Mouse (Mus musculus): ENCODE results near the gene Khsrp. TPM values are rescaled to one million over a fixed set of nuclear protein-coding genes. Genes with fewer than 3 reads are reported as not detected.

Khsrp gene
- polyA plus RNA-seq (2012; fragmentation: generic; extraction: Trizol): 68.5 TPM
- long read RNA-seq, experiment 1, partial matches to known transcripts: 2 of 19 reads
- long read RNA-seq, experiment 1, other reads (novel, unspliced or antisense): 17 of 19 reads
- long read RNA-seq, experiment 2, partial matches to known transcripts: 8 of 19 reads
- long read RNA-seq, experiment 2, other reads (novel, unspliced or antisense): 11 of 19 reads

- peak within 1 kb of the TSS; percentile 93 for H3K4me3 ChIP-seq (ENCODE audit: insufficient read depth, poor library complexity, severe bottlenecking)
- peaks cover 52% of the 10 kb centered on the region for H3K79me2 ChIP-seq (ENCODE audit: control insufficient read depth, insufficient read depth)
- peaks cover 39% of the 10 kb centered on the region for H3K79me3 ChIP-seq (ENCODE audit: low read depth)
- H3K27me3 ChIP-seq (ENCODE audit: control insufficient read depth, insufficient read depth, insufficient read length): no peaks in the 10 kb centered on the region
- peak; percentile 64 for TF ChIP-seq USF1 (IDR thresholded peaks at IDR 0.05; ENCODE audit: low read depth)
- TF ChIP-seq MYOD1 (IDR thresholded peaks at IDR 0.05; ENCODE audit: control insufficient read depth, insufficient read length, low read depth): no peak
- peaks cover 23% of the 10 kb centered on the region for H3K36me3 ChIP-seq (ENCODE audit: control insufficient read depth, insufficient read depth)
- H3ac ChIP-seq (ENCODE audit: control insufficient read depth, insufficient read length, low read depth): peak within 1 kb of the TSS; percentile 93
Observed at GRCm38 (mm10) chr17:57030931-57031660, at the start of gene Khsrp. Gene Khsrp (minus strand): TSS chr17:57031522.

- TF ChIP-seq CEBPB (IDR thresholded peaks at IDR 0.05; ENCODE audit: low read depth) (no peak), CTCF (IDR thresholded peaks at IDR 0.05; ENCODE audit: control insufficient read depth, insufficient read depth, insufficient read length) (no peak), MYOG (IDR thresholded peaks at IDR 0.05; ENCODE audit: control insufficient read depth, extremely low read depth, insufficient read length) (no peak), USF1 (IDR thresholded peaks at IDR 0.05; ENCODE audit: low read depth) (no peak), MAX (IDR thresholded peaks at IDR 0.05) (no peak), MYOD1 (IDR thresholded peaks at IDR 0.05; ENCODE audit: control insufficient read depth, insufficient read length, low read depth) (no peak), FOSL1 (IDR thresholded peaks at IDR 0.05; ENCODE audit: insufficient read depth, low read length, poor library complexity, severe bottlenecking) (no peak)
- no peak overlapping the region for H3K4me3 ChIP-seq (ENCODE audit: insufficient read depth, poor library complexity, severe bottlenecking)
- no peaks in the 10 kb centered on the region for H3K79me3 ChIP-seq (ENCODE audit: low read depth)
- H3K79me2 ChIP-seq (ENCODE audit: control insufficient read depth, insufficient read depth): no peaks in the 10 kb centered on the region
- H3ac ChIP-seq (ENCODE audit: control insufficient read depth, insufficient read length, low read depth): no peak overlapping the region
- H3K27me3 ChIP-seq (ENCODE audit: control insufficient read depth, insufficient read depth, insufficient read length): peaks cover 51% of the 10 kb centered on the region
- no peaks in the 10 kb centered on the region for H3K36me3 ChIP-seq (ENCODE audit: control insufficient read depth, insufficient read depth)
Observed at GRCm38 (mm10) chr17:57079919-57080318, 48.6 kb upstream of the Khsrp start.

- Histone ChIP-seq H3K79me3 (ENCODE audit: low read depth) (no peaks in the 10 kb centered on the region), H3K27me3 (ENCODE audit: control insufficient read depth, insufficient read depth, insufficient read length) (peaks cover 51% of the 10 kb centered on the region), H3ac (ENCODE audit: control insufficient read depth, insufficient read length, low read depth) (no peak within 1 kb of the TSS), H3K36me3 (ENCODE audit: control insufficient read depth, insufficient read depth) (no peaks in the 10 kb centered on the region), H3K79me2 (ENCODE audit: control insufficient read depth, insufficient read depth) (no peaks in the 10 kb centered on the region), H3K4me3 (ENCODE audit: insufficient read depth, poor library complexity, severe bottlenecking) (no peak within 1 kb of the TSS)
- no peak for TF ChIP-seq CEBPB (IDR thresholded peaks at IDR 0.05; ENCODE audit: low read depth)
- TF ChIP-seq CTCF (IDR thresholded peaks at IDR 0.05; ENCODE audit: control insufficient read depth, insufficient read depth, insufficient read length): no peak
- no peak for TF ChIP-seq FOSL1 (IDR thresholded peaks at IDR 0.05; ENCODE audit: insufficient read depth, low read length, poor library complexity, severe bottlenecking)
- no peak for TF ChIP-seq MAX (IDR thresholded peaks at IDR 0.05)
- no peak for TF ChIP-seq MYOD1 (IDR thresholded peaks at IDR 0.05; ENCODE audit: control insufficient read depth, insufficient read length, low read depth)
- no peak for TF ChIP-seq USF1 (IDR thresholded peaks at IDR 0.05; ENCODE audit: low read depth)
- TF ChIP-seq MYOG (IDR thresholded peaks at IDR 0.05; ENCODE audit: control insufficient read depth, extremely low read depth, insufficient read length): no peak
Observed at GRCm38 (mm10) chr17:57078336-57078735, 47.0 kb upstream of the Khsrp start, which contains the start of gene Dennd1c. Gene Dennd1c (minus strand): TSS chr17:57078514.

GRCm38 (mm10) chr17:57076916-57077315, 45.6 kb upstream of the Khsrp start:
- no peaks in the 10 kb centered on the region for H3K79me2 ChIP-seq (ENCODE audit: control insufficient read depth, insufficient read depth)
- H3K4me3 ChIP-seq (ENCODE audit: insufficient read depth, poor library complexity, severe bottlenecking): no peak overlapping the region
- no peak for TF ChIP-seq MAX (IDR thresholded peaks at IDR 0.05)
- TF ChIP-seq FOSL1 (IDR thresholded peaks at IDR 0.05; ENCODE audit: insufficient read depth, low read length, poor library complexity, severe bottlenecking): no peak
- TF ChIP-seq USF1 (IDR thresholded peaks at IDR 0.05; ENCODE audit: low read depth): no peak
- no peak for TF ChIP-seq CTCF (IDR thresholded peaks at IDR 0.05; ENCODE audit: control insufficient read depth, insufficient read depth, insufficient read length)
- TF ChIP-seq MYOD1 (IDR thresholded peaks at IDR 0.05; ENCODE audit: control insufficient read depth, insufficient read length, low read depth): no peak
- no peak for TF ChIP-seq CEBPB (IDR thresholded peaks at IDR 0.05; ENCODE audit: low read depth)

GRCm38 (mm10) chr17:57070699-57071098, 39.4 kb upstream of the Khsrp start:
- TF ChIP-seq MYOD1 (IDR thresholded peaks at IDR 0.05; ENCODE audit: control insufficient read depth, insufficient read length, low read depth): no peak
- TF ChIP-seq CTCF (IDR thresholded peaks at IDR 0.05; ENCODE audit: control insufficient read depth, insufficient read depth, insufficient read length): no peak
- TF ChIP-seq MYOG (IDR thresholded peaks at IDR 0.05; ENCODE audit: control insufficient read depth, extremely low read depth, insufficient read length): no peak
- TF ChIP-seq CEBPB (IDR thresholded peaks at IDR 0.05; ENCODE audit: low read depth): no peak
- no peaks in the 10 kb centered on the region for H3K79me2 ChIP-seq (ENCODE audit: control insufficient read depth, insufficient read depth)
- peaks cover 59% of the 10 kb centered on the region for H3K27me3 ChIP-seq (ENCODE audit: control insufficient read depth, insufficient read depth, insufficient read length)
- H3K4me3 ChIP-seq (ENCODE audit: insufficient read depth, poor library complexity, severe bottlenecking): no peak overlapping the region
- H3ac ChIP-seq (ENCODE audit: control insufficient read depth, insufficient read length, low read depth): no peak overlapping the region
- H3K79me3 ChIP-seq (ENCODE audit: low read depth): no peaks in the 10 kb centered on the region
- no peaks in the 10 kb centered on the region for H3K36me3 ChIP-seq (ENCODE audit: control insufficient read depth, insufficient read depth)

More at GRCm38 (mm10) chr17:57076916-57077315, 45.6 kb upstream of the Khsrp start:
- Histone ChIP-seq H3K27me3 (ENCODE audit: control insufficient read depth, insufficient read depth, insufficient read length) (peaks cover 51% of the 10 kb centered on the region), H3K36me3 (ENCODE audit: control insufficient read depth, insufficient read depth) (no peaks in the 10 kb centered on the region), H3ac (ENCODE audit: control insufficient read depth, insufficient read length, low read depth) (no peak overlapping the region), H3K79me3 (ENCODE audit: low read depth) (no peaks in the 10 kb centered on the region)

Measured in C2C12 (cell line).